Mouse (Mus musculus): ENCODE data around the gene Grik3. TPM values are rescaled to one million over a fixed set of nuclear protein-coding genes. Genes with fewer than 3 reads are reported as not detected.

Gene Grik3
- total and polyA plus RNA-seq, 3 experiments = not detected

DNA sequence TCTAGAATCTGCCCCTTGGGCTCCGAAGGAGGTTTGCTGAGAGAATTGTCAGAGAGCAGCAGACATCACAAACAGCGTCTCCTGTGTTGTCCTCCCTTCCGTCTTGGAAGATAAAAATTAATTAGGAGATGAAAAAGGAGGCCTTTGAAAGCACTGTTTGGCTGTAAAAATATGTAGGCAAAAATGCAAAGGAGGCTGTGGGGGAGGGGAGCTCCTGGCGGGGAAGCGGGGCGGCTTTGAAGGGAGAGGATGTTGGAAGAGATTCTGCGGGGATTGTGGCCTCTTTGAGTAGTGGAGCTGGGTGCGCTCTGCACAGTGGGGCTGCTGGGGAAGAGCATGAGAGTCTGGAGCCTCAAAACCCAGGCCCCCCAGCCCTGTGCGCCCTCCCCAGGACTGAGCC is 207.1 kb downstream of the Grik3 start:
- DNase-seq (ENCODE audit: extremely low read depth) = no peak
- no peak for TF ChIP-seq ELF1 (IDR thresholded peaks at IDR 0.05; ENCODE audit: low read depth, low read length)
- no peak for TF ChIP-seq GABPA (IDR thresholded peaks at IDR 0.05; ENCODE audit: insufficient replicate concordance, low read depth, low read length)
- no peak for TF ChIP-seq TBP (conservative IDR thresholded peaks at IDR 0.05; ENCODE audit: low read depth, low read length)
- no peak for TF ChIP-seq MAZ (IDR thresholded peaks at IDR 0.05; ENCODE audit: low read depth, low read length)
- TF ChIP-seq NRF1 (IDR thresholded peaks at IDR 0.05; ENCODE audit: low read depth, low read length) = no peak
- no peak for TF ChIP-seq JUN (IDR thresholded peaks at IDR 0.05; ENCODE audit: insufficient read depth, low read depth, low read length)
- TF ChIP-seq TCF12 (IDR thresholded peaks at IDR 0.05; ENCODE audit: low read depth, low read length) = no peak
- TF ChIP-seq RAD21 (IDR thresholded peaks at IDR 0.05; ENCODE audit: low read depth, low read length) = no peak
- TF ChIP-seq UBTF (IDR thresholded peaks at IDR 0.05; ENCODE audit: low read depth, low read length) = no peak
- TF ChIP-seq JUND (conservative IDR thresholded peaks at IDR 0.05; ENCODE audit: low read depth, low read length) = no peak
- no peak for TF ChIP-seq E2F4 (IDR thresholded peaks at IDR 0.05; ENCODE audit: insufficient replicate concordance, low read depth, low read length)
- TF ChIP-seq CHD1 (IDR thresholded peaks at IDR 0.05; ENCODE audit: low read depth, low read length) = no peak
- TF ChIP-seq ZKSCAN1 (IDR thresholded peaks at IDR 0.05; ENCODE audit: borderline replicate concordance, low read depth, low read length) = no peak
- no peak for TF ChIP-seq MAFK (IDR thresholded peaks at IDR 0.05; ENCODE audit: insufficient replicate concordance, low read length)
- TF ChIP-seq SIN3A (IDR thresholded peaks at IDR 0.05; ENCODE audit: low read length) = no peak
- no peak for TF ChIP-seq USF1 (IDR thresholded peaks at IDR 0.05; ENCODE audit: low read depth, low read length)
- no peaks in the 10 kb centered on the region for H3K9me3 ChIP-seq (replicated peaks; ENCODE audit: low read length)
- H3K4me2 ChIP-seq (ENCODE audit: insufficient read depth, low read depth, poor library complexity, severe bottlenecking) = no peak overlapping the region
- no peaks in the 10 kb centered on the region for H3K36me3 ChIP-seq (replicated peaks in 1 of 2; ENCODE audit: control insufficient read depth in 1 of 2, insufficient read depth in 1 of 2, low read length in 1 of 2)
- no peak overlapping the region for H3K27ac ChIP-seq (ENCODE audit: insufficient read depth, low read depth)
- no peak overlapping the region for H3K4me3 ChIP-seq (replicated peaks in 1 of 3; ENCODE audit: low read depth in 2 of 3, low read length in 2 of 3, poor library complexity in 1 of 3)
- dilution Hi-C loops (cut with MboI; ENCODE audit: extremely low pct_ligation_motif_present, extremely low pct_unique_long_range_greater_than_20kb, low sequenced_read_pairs) (no loop called here), in situ Hi-C loops (cut with MboI; ENCODE audit: low pct_ligation_motif_present, low pct_unique_long_range_greater_than_20kb, low sequenced_read_pairs) (no loop called here)
- no peaks in the 10 kb centered on the region for H3K4me1 ChIP-seq (ENCODE audit: control insufficient read depth in 1 of 2, insufficient read depth in 2 of 2)
- no peak overlapping the region for H3K9ac ChIP-seq (ENCODE audit: insufficient read depth, low read depth)
- peaks cover 92% of the 10 kb centered on the region for H3K27me3 ChIP-seq (replicated peaks)
- H3K79me2 ChIP-seq (replicated peaks; ENCODE audit: control insufficient read depth, extremely low read depth, insufficient read depth, poor library complexity, severe bottlenecking) = no peaks in the 10 kb centered on the region

DNA sequence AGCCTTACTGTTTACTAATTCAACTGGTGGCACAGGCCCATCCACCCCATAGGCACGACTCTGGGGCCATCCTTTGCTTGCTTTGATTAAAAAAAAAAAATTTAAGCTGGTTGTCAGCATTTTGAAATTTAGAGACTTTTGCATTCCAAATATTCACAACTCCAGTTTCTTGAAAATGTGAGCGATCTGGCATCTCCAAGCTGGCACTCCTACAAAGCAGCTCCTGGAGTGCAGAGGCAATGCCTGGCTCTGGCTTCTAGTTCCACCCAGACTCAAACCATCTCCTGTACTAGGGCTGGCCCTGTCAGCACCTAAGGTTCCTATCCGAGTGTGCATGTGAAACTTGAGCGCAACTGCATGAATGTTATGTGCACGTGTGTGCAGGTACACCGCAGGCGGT is 208.6 kb downstream of the Grik3 start:
- Histone ChIP-seq H3K27me3 (replicated peaks) (peaks cover 94% of the 10 kb centered on the region), H3K9me3 (replicated peaks; ENCODE audit: low read length) (no peaks in the 10 kb centered on the region), H3K4me2 (ENCODE audit: insufficient read depth, low read depth, poor library complexity, severe bottlenecking) (no peak overlapping the region), H3K9ac (ENCODE audit: insufficient read depth, low read depth) (no peak overlapping the region), H3K4me1 (ENCODE audit: control insufficient read depth in 1 of 2, insufficient read depth in 2 of 2) (no peaks in the 10 kb centered on the region), H3K79me2 (replicated peaks; ENCODE audit: control insufficient read depth, extremely low read depth, insufficient read depth, poor library complexity, severe bottlenecking) (no peaks in the 10 kb centered on the region), H3K4me3 (replicated peaks in 1 of 3; ENCODE audit: low read depth in 2 of 3, low read length in 2 of 3, poor library complexity in 1 of 3) (no peak overlapping the region), H3K36me3 (replicated peaks in 1 of 2; ENCODE audit: control insufficient read depth in 1 of 2, insufficient read depth in 1 of 2, low read length in 1 of 2) (no peaks in the 10 kb centered on the region), H3K27ac (ENCODE audit: insufficient read depth, low read depth) (no peak overlapping the region)
- dilution Hi-C loops (cut with MboI; ENCODE audit: extremely low pct_ligation_motif_present, extremely low pct_unique_long_range_greater_than_20kb, low sequenced_read_pairs) (no loop called here), in situ Hi-C loops (cut with MboI; ENCODE audit: low pct_ligation_motif_present, low pct_unique_long_range_greater_than_20kb, low sequenced_read_pairs) (no loop called here)
- DNase-seq (ENCODE audit: extremely low read depth) = no peak
- no peak for TF ChIP-seq CTCF (conservative IDR thresholded peaks at IDR 0.05 in 1 of 2, IDR thresholded peaks at IDR 0.05 in 1 of 2; ENCODE audit: low read depth in 2 of 2, low read length in 2 of 2)
- no peak for TF ChIP-seq MEF2A (IDR thresholded peaks at IDR 0.05; ENCODE audit: borderline replicate concordance, low read depth, low read length)
- TF ChIP-seq ZNF384 (IDR thresholded peaks at IDR 0.05; ENCODE audit: low read depth, low read length) = no peak
- no peak for TF ChIP-seq TCF12 (IDR thresholded peaks at IDR 0.05; ENCODE audit: low read depth, low read length)
- TF ChIP-seq MYC (IDR thresholded peaks at IDR 0.05; ENCODE audit: low read depth, low read length) = no peak
- no peak for TF ChIP-seq ZMIZ1 (IDR thresholded peaks at IDR 0.05; ENCODE audit: low read depth, low read length)

Measured in CH12.LX (cell line).